Mouse (Mus musculus) thymus, adult 2 months (tissue): Measurements from ENCODE around the gene Skida1.

Experiments used
- CTCF ChIP-seq: fragments of 200-500 bp; IDR thresholded peaks from 2 replicates; pipeline ENCODE4 v1.5.1; 2012; ENCODE audit warnings: mild to moderate bottlenecking, control low read depth, low read length, moderate library complexity, borderline replicate concordance; ENCODE audit not compliant: control insufficient read depth, poor library complexity, insufficient read depth; ENCODE audit errors: extremely low read depth
- POLR2A ChIP-seq: fragments of 200-500 bp; IDR thresholded peaks from 2 replicates; pipeline ENCODE4 v1.6.1; 2012; ENCODE audit warnings: mild to moderate bottlenecking, low read length, control low read depth, moderate library complexity; ENCODE audit not compliant: control insufficient read depth, poor library complexity, insufficient read depth; ENCODE audit errors: extremely low read depth

GRCm38 (mm10) chr2:18094319-18094718 lies 45.5 kb upstream of the Skida1 start:
- TF ChIP-seq CTCF (no peak), POLR2A (no peak)
